Mouse (Mus musculus): ENCODE measurements around the gene Spx. TPM values are rescaled to one million over a fixed set of nuclear protein-coding genes. Genes with fewer than 3 reads are reported as not detected.

The Spx gene
- polyA plus RNA-seq, 1 experiment from 2014 or later = 0.88 TPM

DNA sequence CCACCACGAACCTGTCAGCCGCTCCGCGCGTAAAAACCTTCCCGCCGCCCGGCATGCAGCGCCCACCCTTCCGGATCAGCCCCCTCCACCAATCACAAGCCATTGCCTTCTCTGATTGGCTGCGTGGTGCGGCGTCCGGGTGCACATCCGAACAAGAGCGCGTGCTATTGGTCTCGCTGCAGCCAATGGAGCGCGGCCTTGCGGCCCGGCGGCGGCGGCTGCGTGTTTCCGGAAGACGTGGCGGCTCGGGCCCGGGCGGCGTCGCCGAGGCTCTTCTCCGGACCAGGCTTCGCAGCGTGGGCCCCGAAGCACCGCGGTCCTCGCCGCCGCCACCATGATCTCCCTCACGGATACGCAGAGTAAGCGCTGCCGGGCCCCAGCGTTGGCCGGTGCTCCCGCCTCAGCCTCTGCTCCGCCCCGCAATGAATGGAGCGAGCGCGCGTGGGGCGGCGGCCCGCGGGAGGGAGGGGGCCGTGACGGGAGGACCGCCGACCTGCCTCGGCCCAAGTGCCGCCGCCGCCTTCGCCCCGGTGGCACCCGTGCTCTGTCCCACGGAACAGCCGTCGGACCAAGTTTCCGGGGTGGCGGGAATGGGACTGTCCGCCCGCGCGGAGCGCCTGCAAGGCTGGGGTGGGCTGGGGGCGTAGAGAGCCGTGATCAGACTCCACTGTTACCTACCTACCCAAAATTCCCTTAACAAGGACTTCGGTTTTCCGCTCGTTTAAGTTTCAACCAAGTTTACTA, 26.1 kb upstream of the Spx start, which contains the start of the genes Recql and Golt1b:
Recql (minus strand) TSS at position 77 of the 744 bp plus-strand sequence.
Golt1b (plus strand) TSS at position 211 of the 744 bp plus-strand sequence.
- Histone ChIP-seq H3K9ac (peak within 1 kb of the TSS; percentile 86), H3K27ac (no peak within 1 kb of the TSS), H3K27me3 (no peaks in the 10 kb centered on the region), H3K4me1 (peaks cover 12% of the 10 kb centered on the region; the same call in 1 of the 2 replicates), H3K9me3 (no peaks in the 10 kb centered on the region), H3K36me3 (no peaks in the 10 kb centered on the region), H3K4me2 (replicated peaks) (peak within 1 kb of the TSS; percentile 69), H3K4me3 (peak within 1 kb of the TSS; percentile 97)
- ATAC-seq (ENCODE audit: insufficient number of reproducible peaks, insufficient read depth, low FRiP score, low TSS enrichment) = peak; percentile 99
- under 1% methylated on average over 87 of the region's 87 CpGs for WGBS

DNA sequence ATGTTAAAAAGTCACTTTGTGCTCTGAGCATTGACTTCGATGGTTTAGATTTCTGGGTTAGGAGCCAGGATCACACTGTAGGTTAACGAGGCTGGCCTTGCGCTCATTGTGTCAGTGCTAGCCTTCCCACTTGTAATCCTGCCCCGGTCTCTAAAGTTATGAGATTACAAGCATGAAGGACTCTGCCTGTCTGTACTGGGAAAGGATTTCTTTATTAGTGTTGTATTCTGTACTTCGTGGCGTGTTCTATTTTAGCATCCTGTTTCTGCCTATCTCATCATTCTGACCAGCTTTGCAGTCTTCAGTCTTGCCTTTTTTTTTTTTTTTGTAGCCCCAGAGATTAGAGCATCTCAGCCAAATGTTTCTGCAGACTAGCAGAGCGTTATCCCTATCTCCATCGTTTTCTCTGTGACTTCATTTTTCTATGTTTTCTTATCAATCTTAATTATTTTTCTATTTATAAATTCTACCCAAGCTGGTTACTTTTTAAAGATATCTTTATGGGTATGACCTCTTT, 25.4 kb upstream of the Spx start:
- no peaks in the 10 kb centered on the region for H3K9me3 ChIP-seq
- ATAC-seq (ENCODE audit: insufficient number of reproducible peaks, insufficient read depth, low FRiP score, low TSS enrichment) = no peak
- no peak overlapping the region for H3K27ac ChIP-seq
- no peaks in the 10 kb centered on the region for H3K36me3 ChIP-seq
- H3K4me2 ChIP-seq (replicated peaks) = peak overlapping the region; percentile 69
- no peaks in the 10 kb centered on the region for H3K27me3 ChIP-seq
- peak overlapping the region; percentile 86 for H3K9ac ChIP-seq
- peaks cover 12% of the 10 kb centered on the region; the same call in 1 of the 2 replicates for H3K4me1 ChIP-seq
- WGBS = 24% methylated on average over 8 of the region's 8 CpGs
- H3K4me3 ChIP-seq = peak overlapping the region; percentile 97

DNA sequence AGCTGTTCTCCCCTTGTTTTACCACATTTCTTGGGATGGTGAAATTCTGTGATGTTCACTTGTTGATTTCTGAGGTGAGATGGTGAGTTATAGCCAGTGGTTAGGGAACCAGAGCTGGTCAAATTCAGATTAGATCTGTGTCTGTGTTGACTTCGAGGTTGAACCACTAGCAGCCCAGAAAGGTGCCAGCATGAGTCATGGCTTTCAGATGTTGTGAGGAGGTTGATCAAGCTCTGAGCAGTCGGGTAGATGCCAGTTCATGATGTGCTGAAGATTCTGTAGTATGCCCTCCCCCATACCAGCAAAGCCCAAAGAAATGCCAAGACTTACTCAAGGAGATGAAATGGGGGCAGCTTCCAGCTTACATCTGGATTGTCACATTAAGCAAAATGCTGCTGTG, 24.1 kb upstream of the Spx start:
- Histone ChIP-seq H3K4me1 (peaks cover 12% of the 10 kb centered on the region; the same call in 1 of the 2 replicates), H3K4me2 (replicated peaks) (no peak overlapping the region; the same call in 1 of the 2 replicates), H3K4me3 (no peak overlapping the region), H3K27ac (no peak overlapping the region), H3K9me3 (no peaks in the 10 kb centered on the region), H3K36me3 (peaks cover 9% of the 10 kb centered on the region; the same call in 1 of the 2 replicates), H3K27me3 (no peaks in the 10 kb centered on the region), H3K9ac (no peak overlapping the region)
- ATAC-seq (ENCODE audit: insufficient number of reproducible peaks, insufficient read depth, low FRiP score, low TSS enrichment) = no peak
- WGBS = 82% methylated on average over 2 of the region's 2 CpGs

DNA sequence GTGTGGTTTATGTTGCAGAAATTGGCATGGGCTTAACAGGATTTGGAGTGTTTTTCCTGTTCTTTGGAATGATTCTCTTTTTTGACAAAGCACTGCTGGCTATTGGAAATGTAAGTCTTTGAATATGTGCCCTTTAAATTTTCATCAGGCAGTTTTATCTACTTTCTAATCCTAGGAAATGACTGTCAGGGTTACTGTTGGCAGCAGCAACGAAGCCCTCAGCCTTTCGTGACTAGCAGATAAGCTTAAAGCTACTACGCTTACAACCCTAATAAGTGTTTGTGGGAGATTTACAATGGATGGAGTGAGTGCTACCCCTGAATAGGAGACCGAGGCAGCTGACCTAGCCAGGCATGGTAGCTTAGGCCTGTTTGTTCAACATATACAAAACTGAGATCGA, 20.9 kb upstream of the Spx start:
- no peak overlapping the region for H3K9ac ChIP-seq
- H3K36me3 ChIP-seq = peaks cover 34% of the 10 kb centered on the region
- 94% methylated on average over 5 of the region's 5 CpGs for WGBS
- H3K4me3 ChIP-seq = no peak overlapping the region
- H3K9me3 ChIP-seq = no peaks in the 10 kb centered on the region
- no peak overlapping the region for H3K27ac ChIP-seq
- H3K27me3 ChIP-seq = no peaks in the 10 kb centered on the region
- H3K4me1 ChIP-seq = peaks cover 12% of the 10 kb centered on the region; the same call in 1 of the 2 replicates
- H3K4me2 ChIP-seq (replicated peaks) = no peak overlapping the region
- no peak for ATAC-seq (ENCODE audit: insufficient number of reproducible peaks, insufficient read depth, low FRiP score, low TSS enrichment)

DNA sequence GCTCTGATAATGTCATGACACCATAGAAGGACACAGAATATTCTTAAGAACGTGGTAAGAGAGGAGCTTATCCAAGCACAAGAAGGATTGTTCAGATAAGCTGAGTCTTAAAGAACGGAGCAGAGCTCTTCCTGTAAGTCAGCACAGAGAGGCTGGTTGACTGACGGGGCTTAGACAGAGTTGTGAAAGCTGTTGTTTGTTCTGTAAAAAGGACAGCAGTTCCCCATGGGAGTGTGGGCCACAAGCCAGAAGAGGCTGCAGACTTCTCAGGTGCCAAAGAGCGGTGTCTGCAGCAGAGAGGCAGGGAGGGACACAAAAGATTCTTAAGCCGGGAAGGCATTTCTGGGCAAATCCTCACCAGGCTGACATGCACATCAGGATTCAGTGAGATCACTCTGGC, 18.6 kb upstream of the Spx start:
- Histone ChIP-seq H3K27me3 (no peaks in the 10 kb centered on the region), H3K4me3 (no peak overlapping the region), H3K9ac (no peak overlapping the region), H3K4me2 (replicated peaks) (no peak overlapping the region), H3K4me1 (no peaks in the 10 kb centered on the region), H3K27ac (no peak overlapping the region), H3K36me3 (peaks cover 34% of the 10 kb centered on the region), H3K9me3 (no peaks in the 10 kb centered on the region)
- 90% methylated on average over 5 of the region's 5 CpGs for WGBS
- no peak for ATAC-seq (ENCODE audit: insufficient number of reproducible peaks, insufficient read depth, low FRiP score, low TSS enrichment)

DNA sequence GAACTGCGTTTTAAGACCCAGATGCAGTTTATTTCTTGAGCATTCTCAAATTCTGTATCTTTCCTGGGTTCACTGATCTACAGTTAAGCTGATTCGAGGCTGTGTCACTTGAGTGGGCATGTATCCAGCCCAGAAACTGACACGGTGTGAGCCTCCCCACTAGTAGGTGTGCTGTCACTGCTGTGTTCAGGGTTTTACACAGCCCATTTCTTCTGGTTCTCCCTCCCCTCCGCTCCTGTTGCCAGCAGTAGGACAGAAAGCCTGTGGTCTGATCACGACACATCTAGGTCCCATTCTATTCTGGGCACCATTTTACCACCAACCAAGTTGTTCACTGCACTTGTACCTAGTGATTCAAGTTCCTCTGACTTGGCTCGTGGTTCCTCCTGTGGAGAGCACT, 17.5 kb upstream of the Spx start:
- WGBS = 91% methylated on average over 6 of the region's 6 CpGs

DNA sequence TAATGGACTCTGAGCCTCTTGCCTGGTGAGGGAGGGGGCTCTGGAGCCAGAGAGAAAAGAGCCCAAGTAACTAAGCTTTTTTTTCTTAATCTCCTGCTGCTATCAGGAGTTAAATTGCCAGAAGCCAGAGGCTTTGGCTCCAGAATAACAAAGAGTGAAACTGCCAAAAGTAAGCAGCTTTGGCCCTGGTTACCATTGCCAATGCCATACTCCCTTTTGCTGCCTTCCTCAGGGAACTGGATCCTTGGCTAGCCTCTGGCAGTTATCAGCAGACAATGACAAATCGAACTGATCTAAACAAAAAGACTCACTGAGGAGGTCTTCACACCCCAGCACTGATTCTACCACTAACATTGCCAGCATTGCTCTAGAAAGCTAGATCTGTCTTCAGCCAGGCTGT, 2.1 kb upstream of the Spx start:
- no peak overlapping the region for H3K4me2 ChIP-seq (replicated peaks)
- no peaks in the 10 kb centered on the region for H3K36me3 ChIP-seq
- 24% methylated on average over 1 of the region's 1 CpGs for WGBS
- H3K9ac ChIP-seq = no peak overlapping the region
- H3K27ac ChIP-seq = no peak overlapping the region
- no peaks in the 10 kb centered on the region for H3K9me3 ChIP-seq
- H3K4me1 ChIP-seq = peaks cover 6% of the 10 kb centered on the region; the same call in 1 of the 2 replicates
- no peak overlapping the region for H3K4me3 ChIP-seq
- ATAC-seq (ENCODE audit: insufficient number of reproducible peaks, insufficient read depth, low FRiP score, low TSS enrichment) = no peak
- peaks cover 26% of the 10 kb centered on the region for H3K27me3 ChIP-seq

More for the DNA sequence above, 17.5 kb upstream of the Spx start:
- no peak overlapping the region for H3K27ac ChIP-seq
- H3K9me3 ChIP-seq = no peaks in the 10 kb centered on the region
- H3K4me1 ChIP-seq = no peaks in the 10 kb centered on the region
- H3K36me3 ChIP-seq = peaks cover 39% of the 10 kb centered on the region
- H3K27me3 ChIP-seq = no peaks in the 10 kb centered on the region
- H3K4me2 ChIP-seq (replicated peaks) = no peak overlapping the region
- no peak overlapping the region for H3K9ac ChIP-seq
- ATAC-seq (ENCODE audit: insufficient number of reproducible peaks, insufficient read depth, low FRiP score, low TSS enrichment) = no peak
- H3K4me3 ChIP-seq = no peak overlapping the region

DNA sequence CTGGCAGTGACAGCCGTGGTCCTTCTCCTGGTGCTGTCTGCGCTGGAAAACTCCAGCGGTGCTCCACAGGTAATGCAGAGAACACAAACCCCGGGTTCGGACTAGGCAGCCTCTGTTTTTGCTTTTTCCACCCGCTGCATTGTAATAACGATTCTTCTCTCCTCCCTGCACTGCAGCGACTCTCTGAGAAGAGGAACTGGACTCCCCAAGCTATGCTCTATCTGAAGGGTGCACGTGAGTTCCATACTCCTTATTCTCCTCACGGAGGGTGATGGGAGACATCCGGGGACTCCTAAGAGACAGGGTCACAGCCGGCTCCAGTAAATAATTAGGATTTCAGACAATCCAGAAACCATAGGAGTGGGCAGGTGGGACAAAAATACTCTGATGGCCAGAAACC, 604 bp downstream of the Spx start:
- no peaks in the 10 kb centered on the region for H3K9me3 ChIP-seq
- no peak overlapping the region for H3K9ac ChIP-seq
- H3K27ac ChIP-seq = no peak overlapping the region
- H3K4me3 ChIP-seq = no peak overlapping the region
- H3K36me3 ChIP-seq = no peaks in the 10 kb centered on the region
- peak overlapping the region; percentile 75; the same call in 1 of the 2 replicates for H3K4me2 ChIP-seq (replicated peaks)
- peaks cover 26% of the 10 kb centered on the region for H3K27me3 ChIP-seq
- WGBS = 10% methylated on average over 12 of the region's 12 CpGs
- no peak for ATAC-seq (ENCODE audit: insufficient number of reproducible peaks, insufficient read depth, low FRiP score, low TSS enrichment)
- H3K4me1 ChIP-seq = peaks cover 6% of the 10 kb centered on the region; the same call in 1 of the 2 replicates

DNA sequence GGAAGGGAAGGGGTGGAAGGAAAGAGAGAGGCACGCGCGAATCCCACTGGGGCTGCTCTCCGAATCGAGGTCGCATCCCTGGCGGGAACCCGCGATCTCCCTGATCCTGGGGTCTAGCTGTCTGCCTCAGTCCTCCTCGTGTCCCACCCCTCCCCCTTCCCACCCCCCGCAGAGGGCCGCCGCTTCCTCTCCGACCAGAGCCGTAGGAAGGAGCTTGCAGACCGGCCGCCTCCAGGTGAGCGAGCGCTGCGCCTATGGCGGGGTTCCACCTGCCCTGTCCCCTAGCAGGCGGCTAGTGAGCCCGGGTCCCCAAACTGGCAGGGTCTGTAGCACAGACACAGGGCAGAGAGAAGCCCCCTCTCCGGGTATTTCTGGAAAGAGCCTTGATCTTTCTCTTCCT, 1.4 kb downstream of the Spx start:
- H3K9ac ChIP-seq = no peak overlapping the region
- H3K27ac ChIP-seq = no peak overlapping the region
- ATAC-seq (ENCODE audit: insufficient number of reproducible peaks, insufficient read depth, low FRiP score, low TSS enrichment) = no peak
- H3K4me2 ChIP-seq (replicated peaks) = peak overlapping the region; percentile 75
- peaks cover 26% of the 10 kb centered on the region for H3K27me3 ChIP-seq
- peak overlapping the region; percentile 38 for H3K4me3 ChIP-seq
- 0% methylated on average over 24 of the region's 24 CpGs for WGBS
- peaks cover 6% of the 10 kb centered on the region; the same call in 1 of the 2 replicates for H3K4me1 ChIP-seq
- H3K9me3 ChIP-seq = no peaks in the 10 kb centered on the region
- no peaks in the 10 kb centered on the region for H3K36me3 ChIP-seq

DNA sequence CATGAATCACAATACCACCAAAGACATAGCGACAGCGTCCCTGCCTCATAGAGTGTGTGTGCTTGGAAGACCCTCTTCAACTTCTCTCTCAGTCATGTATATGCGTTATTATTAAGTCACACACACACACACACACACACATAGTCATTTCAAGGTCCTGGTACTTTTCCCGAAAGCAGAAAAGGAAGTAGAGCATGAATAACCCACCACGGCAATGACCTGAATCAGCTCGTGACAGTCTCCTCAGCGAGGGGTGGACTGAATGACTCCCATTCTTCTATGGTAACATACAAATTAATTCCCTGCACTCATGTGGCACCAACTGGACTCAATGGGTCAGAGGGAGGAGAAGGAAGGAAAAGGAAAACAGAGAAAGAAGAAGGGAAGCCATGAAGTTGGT, 11.7 kb downstream of the Spx start:
- Histone ChIP-seq H3K36me3 (no peaks in the 10 kb centered on the region), H3K9ac (no peak overlapping the region), H3K27me3 (no peaks in the 10 kb centered on the region), H3K4me1 (no peaks in the 10 kb centered on the region), H3K27ac (no peak overlapping the region), H3K4me2 (replicated peaks) (no peak overlapping the region), H3K4me3 (no peak overlapping the region), H3K9me3 (no peaks in the 10 kb centered on the region)
- 78% methylated on average over 7 of the region's 7 CpGs for WGBS
- ATAC-seq (ENCODE audit: insufficient number of reproducible peaks, insufficient read depth, low FRiP score, low TSS enrichment) = no peak

DNA sequence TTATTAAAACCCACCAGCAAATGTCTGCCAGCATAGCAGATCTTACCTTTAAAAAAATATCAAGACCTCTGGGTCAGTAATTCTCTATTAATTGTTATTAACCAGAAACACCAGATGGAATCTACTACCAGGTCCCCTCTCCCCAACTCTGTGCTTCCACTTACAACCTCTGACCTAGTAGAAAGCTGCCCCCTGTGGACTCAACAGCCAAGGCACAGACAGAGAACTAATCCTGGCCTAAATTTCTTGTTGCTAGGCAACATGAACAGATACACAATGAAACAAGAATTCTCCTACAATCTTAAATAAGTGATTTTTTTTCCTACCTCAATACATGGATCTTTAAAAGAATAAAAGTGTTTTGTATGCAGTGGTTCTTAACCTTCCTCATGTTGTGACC, 15.8 kb downstream of the Spx start:
- ATAC-seq (ENCODE audit: insufficient number of reproducible peaks, insufficient read depth, low FRiP score, low TSS enrichment) = no peak
- no peak overlapping the region for H3K4me2 ChIP-seq (replicated peaks)
- H3K4me3 ChIP-seq = no peak overlapping the region
- no peaks in the 10 kb centered on the region for H3K27me3 ChIP-seq
- H3K27ac ChIP-seq = no peak overlapping the region
- no peaks in the 10 kb centered on the region for H3K4me1 ChIP-seq
- H3K9ac ChIP-seq = no peak overlapping the region
- no peaks in the 10 kb centered on the region for H3K36me3 ChIP-seq
- no peaks in the 10 kb centered on the region for H3K9me3 ChIP-seq

DNA sequence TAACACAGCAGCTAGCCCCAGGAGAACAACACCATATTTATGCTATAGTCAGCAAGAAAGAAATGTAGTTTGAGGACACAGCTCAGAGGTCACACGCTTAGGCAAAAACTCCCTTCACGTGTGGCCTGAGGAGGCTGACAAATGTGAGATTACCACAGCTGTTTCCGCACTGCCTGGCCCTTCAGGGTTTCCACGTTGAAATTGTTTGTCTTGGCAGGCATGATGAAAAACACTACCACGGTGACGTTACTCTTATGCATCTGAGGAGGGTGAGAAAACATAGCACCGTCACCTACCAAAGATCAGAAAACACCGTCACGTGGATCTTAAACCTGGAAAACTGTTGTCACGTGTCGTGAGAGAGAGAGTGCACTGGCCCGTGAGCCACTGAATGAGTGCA, 38.1 kb downstream of the Spx start:
- no peak for ATAC-seq (ENCODE audit: insufficient number of reproducible peaks, insufficient read depth, low FRiP score, low TSS enrichment)
- no peaks in the 10 kb centered on the region for H3K27me3 ChIP-seq
- no peaks in the 10 kb centered on the region for H3K9me3 ChIP-seq
- H3K9ac ChIP-seq = no peak overlapping the region
- no peak overlapping the region for H3K4me3 ChIP-seq
- H3K4me2 ChIP-seq (replicated peaks) = no peak overlapping the region
- H3K36me3 ChIP-seq = no peaks in the 10 kb centered on the region
- no peaks in the 10 kb centered on the region for H3K4me1 ChIP-seq
- H3K27ac ChIP-seq = no peak overlapping the region
- WGBS = 67% methylated on average over 12 of the region's 12 CpGs

Measured in embryonic facial prominence, embryonic 12.5 days (tissue).